Mouse (Mus musculus): Measurements from ENCODE around the gene Slc7a5. TPM values are rescaled to one million over a fixed set of nuclear protein-coding genes. Genes with fewer than 3 reads are reported as not detected.

The Slc7a5 gene
- polyA plus RNA-seq, 1 experiment from 2014 or later, result 17.3 TPM

Other genes starting within 250 kb of the Slc7a5 start
- gene Jph3, start 178.1 kb downstream of the Slc7a5 start, polyA plus RNA-seq (2015; fragmentation: Nextera tagmentation; extraction: Ambion mirVana), result 0.42 and 0.44 TPM in 2 replicates
- gene Klhdc4, start 78.1 kb downstream of the Slc7a5 start, polyA plus RNA-seq (2015; fragmentation: Nextera tagmentation; extraction: Ambion mirVana), result 25.7 and 26.8 TPM in 2 replicates
- 0.12 and 0.31 TPM in 2 replicates for gene Car5a, start 37.2 kb upstream of the Slc7a5 start, polyA plus RNA-seq (2015; fragmentation: Nextera tagmentation; extraction: Ambion mirVana)
- gene Banp, start 42.1 kb upstream of the Slc7a5 start, polyA plus RNA-seq (2015; fragmentation: Nextera tagmentation; extraction: Ambion mirVana), result 23.1 and 30.4 TPM in 2 replicates

Measured in heart, embryonic 13.5 days (tissue).